Mouse (Mus musculus): ENCODE results near the gene Pfas. TPM values are rescaled to one million over a fixed set of nuclear protein-coding genes. Genes with fewer than 3 reads are reported as not detected.
"Not testable (repeated sequence)": the region's sequence is repeated elsewhere in the genome, so short reads cannot be mapped to it uniquely, and the experiment has no call there.

Pfas gene
- total and polyA plus RNA-seq, 2 experiments from 2014 or later = 14.2 to 29.7 TPM

- no peak overlapping the region for H3K4me2 ChIP-seq (ENCODE audit: low read depth)
- H3K4me3 ChIP-seq (ENCODE audit: low read depth, low read length) = no peak overlapping the region
- H3K9ac ChIP-seq = no peak overlapping the region
- WGBS = 57% methylated on average over 4 of the region's 4 CpGs
- H3K27ac ChIP-seq (ENCODE audit: low read depth, low read length) = no peak overlapping the region
- TF ChIP-seq CTCF (IDR thresholded peaks at IDR 0.05; ENCODE audit: low read depth) = no peak
- DNase-seq = no peak
- no peaks in the 10 kb centered on the region for H3K36me3 ChIP-seq (ENCODE audit: insufficient read depth)
- no peaks in the 10 kb centered on the region; the same call in 1 of the 2 replicates for H3K4me1 ChIP-seq (ENCODE audit: insufficient read depth)
- no peak for ATAC-seq
- no peaks in the 10 kb centered on the region for H3K27me3 ChIP-seq (ENCODE audit: insufficient read depth, low read length)
- no peaks in the 10 kb centered on the region for H3K9me3 ChIP-seq (ENCODE audit: low read length)
Measured at GRCm38 (mm10) chr11:68970232-68970631, 38.0 kb downstream of the Pfas start.

GRCm38 (mm10) chr11:68968752-68969151 lies 39.5 kb downstream of the Pfas start:
- Histone ChIP-seq H3K36me3 (ENCODE audit: insufficient read depth) (no peaks in the 10 kb centered on the region), H3K4me3 (ENCODE audit: low read depth, low read length) (no peak overlapping the region), H3K4me1 (ENCODE audit: insufficient read depth) (no peaks in the 10 kb centered on the region; the same call in 1 of the 2 replicates), H3K9me3 (ENCODE audit: low read length) (no peaks in the 10 kb centered on the region), H3K27ac (ENCODE audit: low read depth, low read length) (no peak overlapping the region), H3K9ac (no peak overlapping the region), H3K4me2 (ENCODE audit: low read depth) (no peak overlapping the region), H3K27me3 (ENCODE audit: insufficient read depth, low read length) (no peaks in the 10 kb centered on the region)
- no peak for TF ChIP-seq CTCF (IDR thresholded peaks at IDR 0.05; ENCODE audit: low read depth)
- 87% methylated on average over 11 of the region's 11 CpGs for WGBS
- DNase-seq (no peak), ATAC-seq (no peak)

- Histone ChIP-seq H3K4me3 (ENCODE audit: low read depth, low read length) (peak within 1 kb of the TSS; percentile 67), H3K9ac (peak within 1 kb of the TSS; percentile 64), H3K4me1 (ENCODE audit: insufficient read depth) (no peaks in the 10 kb centered on the region; the same call in 1 of the 2 replicates), H3K9me3 (ENCODE audit: low read length) (no peaks in the 10 kb centered on the region), H3K4me2 (ENCODE audit: low read depth) (peak within 1 kb of the TSS; percentile 92), H3K27me3 (ENCODE audit: insufficient read depth, low read length) (no peaks in the 10 kb centered on the region), H3K27ac (ENCODE audit: low read depth, low read length) (no peak within 1 kb of the TSS), H3K36me3 (ENCODE audit: insufficient read depth) (no peaks in the 10 kb centered on the region)
- ATAC-seq (peak; percentile 99), DNase-seq (peak; percentile 92)
- peak; percentile 41; the same call in 1 of the 2 replicates for TF ChIP-seq CTCF (IDR thresholded peaks at IDR 0.05; ENCODE audit: low read depth)
- WGBS = 1% methylated on average over 50 of the region's 50 CpGs
Measured at GRCm38 (mm10) chr11:68967337-68968282, 40.6 kb downstream of the Pfas start, which contains the start of gene Slc25a35. Gene Slc25a35 (plus strand): TSS chr11:68968131.

GRCm38 (mm10) chr11:68966554-68966953 lies 41.7 kb downstream of the Pfas start:
- WGBS = 26% methylated on average over 1 of the region's 1 CpGs
- H3K36me3 ChIP-seq (ENCODE audit: insufficient read depth) = no peaks in the 10 kb centered on the region
- H3K9me3 ChIP-seq (ENCODE audit: low read length) = no peaks in the 10 kb centered on the region
- H3K9ac ChIP-seq = no peak overlapping the region
- DNase-seq (no peak), ATAC-seq (no peak)
- H3K27me3 ChIP-seq (ENCODE audit: insufficient read depth, low read length) = no peaks in the 10 kb centered on the region
- TF ChIP-seq CTCF (IDR thresholded peaks at IDR 0.05; ENCODE audit: low read depth) = no peak
- H3K4me2 ChIP-seq (ENCODE audit: low read depth) = no peak overlapping the region
- no peak overlapping the region for H3K4me3 ChIP-seq (ENCODE audit: low read depth, low read length)
- H3K27ac ChIP-seq (ENCODE audit: low read depth, low read length) = no peak overlapping the region
- no peaks in the 10 kb centered on the region; the same call in 1 of the 2 replicates for H3K4me1 ChIP-seq (ENCODE audit: insufficient read depth)

GRCm38 (mm10) chr11:68965845-68966244 lies 42.4 kb downstream of the Pfas start:
- ATAC-seq (no peak), DNase-seq (peak; percentile 75)
- H3K4me3 ChIP-seq (ENCODE audit: low read depth, low read length) = no peak overlapping the region
- TF ChIP-seq CTCF (IDR thresholded peaks at IDR 0.05; ENCODE audit: low read depth) = peak; percentile 64
- whole genome bisulfite sequencing = 22% methylated on average over 3 of the region's 3 CpGs
- no peaks in the 10 kb centered on the region for H3K27me3 ChIP-seq (ENCODE audit: insufficient read depth, low read length)
- H3K4me2 ChIP-seq (ENCODE audit: low read depth) = no peak overlapping the region
- H3K36me3 ChIP-seq (ENCODE audit: insufficient read depth) = no peaks in the 10 kb centered on the region
- H3K9ac ChIP-seq = no peak overlapping the region
- no peak overlapping the region for H3K27ac ChIP-seq (ENCODE audit: low read depth, low read length)
- H3K4me1 ChIP-seq (ENCODE audit: insufficient read depth) = no peaks in the 10 kb centered on the region; the same call in 1 of the 2 replicates
- no peaks in the 10 kb centered on the region for H3K9me3 ChIP-seq (ENCODE audit: low read length)

GRCm38 (mm10) chr11:68965050-68965449 lies 43.2 kb downstream of the Pfas start:
- Histone ChIP-seq H3K4me3 (ENCODE audit: low read depth, low read length) (no peak overlapping the region), H3K4me2 (ENCODE audit: low read depth) (no peak overlapping the region), H3K4me1 (ENCODE audit: insufficient read depth) (no peaks in the 10 kb centered on the region; the same call in 1 of the 2 replicates), H3K9ac (no peak overlapping the region), H3K36me3 (ENCODE audit: insufficient read depth) (no peaks in the 10 kb centered on the region), H3K9me3 (ENCODE audit: low read length) (no peaks in the 10 kb centered on the region), H3K27me3 (ENCODE audit: insufficient read depth, low read length) (no peaks in the 10 kb centered on the region), H3K27ac (ENCODE audit: low read depth, low read length) (no peak overlapping the region)
- DNase-seq (no peak), ATAC-seq (no peak)
- TF ChIP-seq CTCF (IDR thresholded peaks at IDR 0.05; ENCODE audit: low read depth) = no peak

- ATAC-seq = no peak
- WGBS = 87% methylated on average over 2 of the region's 2 CpGs
Measured at GRCm38 (mm10) chr11:68963405-68963804, 44.9 kb downstream of the Pfas start.

GRCm38 (mm10) chr11:68962159-68962558 lies 46.1 kb downstream of the Pfas start:
- 21% methylated on average over 11 of the region's 11 CpGs for WGBS
- not testable (repeated sequence) for ATAC-seq; H3K9me3 ChIP-seq (ENCODE audit: low read length); H3K4me3 ChIP-seq (ENCODE audit: low read depth, low read length); DNase-seq; H3K4me2 ChIP-seq (ENCODE audit: low read depth); H3K27me3 ChIP-seq (ENCODE audit: insufficient read depth, low read length); H3K4me1 ChIP-seq (ENCODE audit: insufficient read depth); H3K27ac ChIP-seq (ENCODE audit: low read depth, low read length); H3K9ac ChIP-seq; H3K36me3 ChIP-seq (ENCODE audit: insufficient read depth)

More at GRCm38 (mm10) chr11:68963405-68963804, 44.9 kb downstream of the Pfas start:
- H3K27ac ChIP-seq (ENCODE audit: low read depth, low read length) = no peak overlapping the region
- no peaks in the 10 kb centered on the region; the same call in 1 of the 2 replicates for H3K4me1 ChIP-seq (ENCODE audit: insufficient read depth)
- no peak overlapping the region for H3K4me3 ChIP-seq (ENCODE audit: low read depth, low read length)
- no peaks in the 10 kb centered on the region for H3K9me3 ChIP-seq (ENCODE audit: low read length)
- no peak for DNase-seq
- H3K9ac ChIP-seq = no peak overlapping the region
- H3K27me3 ChIP-seq (ENCODE audit: insufficient read depth, low read length) = no peaks in the 10 kb centered on the region
- TF ChIP-seq CTCF (IDR thresholded peaks at IDR 0.05; ENCODE audit: low read depth) = no peak
- no peaks in the 10 kb centered on the region for H3K36me3 ChIP-seq (ENCODE audit: insufficient read depth)
- H3K4me2 ChIP-seq (ENCODE audit: low read depth) = no peak overlapping the region
